Mouse (Mus musculus) embryonic facial prominence, embryonic 10.5 days (tissue): ENCODE measurements at regions not wholly inside any gene's neighbourhood (a gene's known extent, or its start where the extent isn't known, plus 50 kb on each side); places are given as distances from the start of the nearest gene placed in this dataset.

ENCODE experiments used
- DNase-seq: peaks from one replicate; pipeline ENCODE4 v3.0.0-alpha.2; 2017; ENCODE audit warnings: low spot score
- H3K27ac ChIP-seq: fragments of 300-500 bp; sonication (generic); replicated peaks from 2 replicates; pipeline ENCODE4 v1.5.1; 2016; ENCODE audit warnings: mild to moderate bottlenecking
- H3K27me3 ChIP-seq: fragments of 300-500 bp; sonication (generic); replicated peaks from 2 replicates; pipeline ENCODE4 v1.6.1; 2016; ENCODE audit warnings: low read depth, mild to moderate bottlenecking; ENCODE audit not compliant: poor library complexity, severe bottlenecking
- H3K36me3 ChIP-seq: fragments of 300-500 bp; sonication (generic); replicated peaks from 2 replicates; pipeline ENCODE4 v1.6.1; 2016; ENCODE audit warnings: mild to moderate bottlenecking, moderate library complexity
- H3K4me1 ChIP-seq: fragments of 300-500 bp; sonication (generic); 2 replicates; pipeline ENCODE4 v1.6.1; 2016
- H3K4me3 ChIP-seq: fragments of 300-500 bp; sonication (generic); 2 replicates; pipeline ENCODE4 v1.5.1; 2016; ENCODE audit warnings: mild to moderate bottlenecking, moderate library complexity
- H3K9me3 ChIP-seq: fragments of 300-500 bp; sonication (generic); 2 replicates; pipeline ENCODE4 v1.6.1; 2016; ENCODE audit warnings: mild to moderate bottlenecking
- WGBS: fragments of 180-500 bp; shearing (Covaris S2); methylation state at CpG from one replicate; pipeline ENCODE4 v1.1.7; 2016; 5-methylcytosine and 5-hydroxymethylcytosine counted together

- Histone ChIP-seq H3K27ac (no peak overlapping the region), H3K27me3 (peaks cover 17% of the 10 kb centered on the region), H3K4me1 (peaks cover 20% of the 10 kb centered on the region), H3K4me3 (no peak overlapping the region), H3K36me3 (no peaks in the 10 kb centered on the region), H3K9me3 (no peaks in the 10 kb centered on the region)
- WGBS, result 53% methylated on average over 3 of the region's 3 CpGs
- DNase-seq, result peak; percentile 28
Measured at GRCm38 (mm10) chr5:106789136-106789535, 92.0 kb upstream of the Zfp644 start.

GRCm38 (mm10) chr5:106785065-106785464 lies 88.0 kb upstream of the Zfp644 start:
- 79% methylated on average over 2 of the region's 2 CpGs for WGBS
- no peak overlapping the region for H3K4me3 ChIP-seq
- H3K27me3 ChIP-seq, result 0 out of 2 replicates have a peak, but pooled peaks cover 4% of the 10 kb centered on the region
- DNase-seq, result no peak
- no peaks in the 10 kb centered on the region for H3K36me3 ChIP-seq
- peaks cover 23% of the 10 kb centered on the region for H3K4me1 ChIP-seq
- peak overlapping the region; percentile 49; the same call in 1 of the 2 replicates for H3K27ac ChIP-seq
- H3K9me3 ChIP-seq, result no peaks in the 10 kb centered on the region

- Histone ChIP-seq H3K27me3 (0 out of 2 replicates have a peak, but pooled peaks cover 4% of the 10 kb centered on the region), H3K27ac (peak overlapping the region; percentile 84), H3K4me3 (peak overlapping the region; percentile 48), H3K9me3 (no peaks in the 10 kb centered on the region), H3K4me1 (peaks cover 23% of the 10 kb centered on the region), H3K36me3 (no peaks in the 10 kb centered on the region)
- DNase-seq, result peak; percentile 67
- WGBS, result 13% methylated on average over 11 of the region's 11 CpGs
Measured at GRCm38 (mm10) chr5:106783864-106784609, 87.0 kb upstream of the Zfp644 start.

- H3K36me3 ChIP-seq, result no peaks in the 10 kb centered on the region
- no peak overlapping the region for H3K27ac ChIP-seq
- H3K4me1 ChIP-seq, result peaks cover 45% of the 10 kb centered on the region
- H3K9me3 ChIP-seq, result no peaks in the 10 kb centered on the region
- 90% methylated on average over 10 of the region's 10 CpGs for WGBS
- H3K4me3 ChIP-seq, result no peak overlapping the region
- 0 out of 2 replicates have a peak, but pooled peaks cover 4% of the 10 kb centered on the region for H3K27me3 ChIP-seq
- no peak for DNase-seq
Measured at GRCm38 (mm10) chr5:106780749-106781148, 83.7 kb upstream of the Zfp644 start.

GRCm38 (mm10) chr5:106778176-106778781 lies 81.2 kb upstream of the Zfp644 start:
- H3K27me3 ChIP-seq, result 0 out of 2 replicates have a peak, but pooled peaks cover 4% of the 10 kb centered on the region
- no peaks in the 10 kb centered on the region for H3K36me3 ChIP-seq
- H3K4me1 ChIP-seq, result peaks cover 48% of the 10 kb centered on the region
- H3K27ac ChIP-seq, result no peak overlapping the region; the same call in 1 of the 2 replicates
- no peak overlapping the region for H3K4me3 ChIP-seq
- peak; percentile 33 for DNase-seq
- H3K9me3 ChIP-seq, result no peaks in the 10 kb centered on the region
- 21% methylated on average over 8 of the region's 8 CpGs for WGBS

- no peak for DNase-seq
- H3K9me3 ChIP-seq, result no peaks in the 10 kb centered on the region
- H3K27me3 ChIP-seq, result no peaks in the 10 kb centered on the region
- no peaks in the 10 kb centered on the region for H3K36me3 ChIP-seq
- H3K27ac ChIP-seq, result peak overlapping the region; percentile 24
- 33% methylated on average over 5 of the region's 5 CpGs for WGBS
- peaks cover 60% of the 10 kb centered on the region for H3K4me1 ChIP-seq
- H3K4me3 ChIP-seq, result no peak overlapping the region
Measured at GRCm38 (mm10) chr5:106775010-106775693, 78.1 kb upstream of the Zfp644 start.

- Histone ChIP-seq H3K4me3 (no peak overlapping the region), H3K27ac (peak overlapping the region; percentile 52), H3K27me3 (no peaks in the 10 kb centered on the region), H3K4me1 (peaks cover 60% of the 10 kb centered on the region), H3K36me3 (no peaks in the 10 kb centered on the region), H3K9me3 (no peaks in the 10 kb centered on the region)
- 34% methylated on average over 3 of the region's 3 CpGs for WGBS
- peak; percentile 63 for DNase-seq
Measured at GRCm38 (mm10) chr5:106773201-106773934, 76.3 kb upstream of the Zfp644 start.

- WGBS, result 94% methylated on average over 1 of the region's 1 CpGs
- Histone ChIP-seq H3K27me3 (no peaks in the 10 kb centered on the region), H3K4me3 (no peak overlapping the region), H3K36me3 (no peaks in the 10 kb centered on the region), H3K27ac (no peak overlapping the region), H3K9me3 (no peaks in the 10 kb centered on the region), H3K4me1 (peaks cover 45% of the 10 kb centered on the region)
- no peak for DNase-seq
Measured at GRCm38 (mm10) chr5:106771029-106771428, 73.9 kb upstream of the Zfp644 start.

- DNase-seq, result no peak
- Histone ChIP-seq H3K36me3 (no peaks in the 10 kb centered on the region), H3K27me3 (no peaks in the 10 kb centered on the region), H3K9me3 (no peaks in the 10 kb centered on the region), H3K4me3 (no peak overlapping the region), H3K27ac (no peak overlapping the region), H3K4me1 (peaks cover 13% of the 10 kb centered on the region; the same call in 1 of the 2 replicates)
- WGBS, result 89% methylated on average over 3 of the region's 3 CpGs
Measured at GRCm38 (mm10) chr5:106765335-106765734, 68.2 kb upstream of the Zfp644 start.

GRCm38 (mm10) chr5:106763283-106763682 lies 66.2 kb upstream of the Zfp644 start:
- peaks cover 15% of the 10 kb centered on the region for H3K27me3 ChIP-seq
- H3K36me3 ChIP-seq, result no peaks in the 10 kb centered on the region
- peaks cover 9% of the 10 kb centered on the region; the same call in 1 of the 2 replicates for H3K4me1 ChIP-seq
- H3K27ac ChIP-seq, result no peak overlapping the region
- WGBS, result 59% methylated on average over 3 of the region's 3 CpGs
- no peaks in the 10 kb centered on the region for H3K9me3 ChIP-seq
- no peak overlapping the region for H3K4me3 ChIP-seq
- DNase-seq, result no peak

GRCm38 (mm10) chr5:106758036-106758435 lies 60.9 kb upstream of the Zfp644 start:
- H3K27ac ChIP-seq, result no peak overlapping the region
- H3K9me3 ChIP-seq, result no peaks in the 10 kb centered on the region
- 3% methylated on average over 16 of the region's 16 CpGs for WGBS
- no peaks in the 10 kb centered on the region for H3K36me3 ChIP-seq
- H3K27me3 ChIP-seq, result peaks cover 39% of the 10 kb centered on the region
- peak; percentile 23 for DNase-seq
- peak overlapping the region; percentile 51 for H3K4me3 ChIP-seq
- peaks cover 33% of the 10 kb centered on the region for H3K4me1 ChIP-seq

- WGBS, result 1% methylated on average over 14 of the region's 14 CpGs
- Histone ChIP-seq H3K9me3 (no peaks in the 10 kb centered on the region), H3K4me3 (peak overlapping the region; percentile 51), H3K4me1 (peaks cover 33% of the 10 kb centered on the region), H3K36me3 (no peaks in the 10 kb centered on the region), H3K27ac (peak overlapping the region; percentile 58), H3K27me3 (peaks cover 39% of the 10 kb centered on the region)
- DNase-seq, result peak; percentile 36
Measured at GRCm38 (mm10) chr5:106757436-106757835, 60.3 kb upstream of the Zfp644 start.
